Mouse (Mus musculus) heart, postnatal 10 days (tissue): ENCODE data around the gene Hoxb9. TPM values are rescaled to one million over a fixed set of nuclear protein-coding genes. Genes with fewer than 3 reads are reported as not detected.

Experiments
- DNase-seq, 2 experiments: peaks; one replicate each; pipeline ENCODE4 v3.0.0; 2021
- intact Hi-C: fragments of 180-260 bp; cut with DNase I; formaldehyde crosslinking; loops from one replicate; pipeline ENCODE4 v1.15.1; 2025
- total RNA-seq, 2 experiments: library from RNA; stranded (reverse); gene quantifications; 2 replicates each; pipeline ENCODE4 v1.2.3; 2021

The Hoxb9 gene
- total RNA-seq, 2 experiments from 2014 or later: not detected

DNA sequence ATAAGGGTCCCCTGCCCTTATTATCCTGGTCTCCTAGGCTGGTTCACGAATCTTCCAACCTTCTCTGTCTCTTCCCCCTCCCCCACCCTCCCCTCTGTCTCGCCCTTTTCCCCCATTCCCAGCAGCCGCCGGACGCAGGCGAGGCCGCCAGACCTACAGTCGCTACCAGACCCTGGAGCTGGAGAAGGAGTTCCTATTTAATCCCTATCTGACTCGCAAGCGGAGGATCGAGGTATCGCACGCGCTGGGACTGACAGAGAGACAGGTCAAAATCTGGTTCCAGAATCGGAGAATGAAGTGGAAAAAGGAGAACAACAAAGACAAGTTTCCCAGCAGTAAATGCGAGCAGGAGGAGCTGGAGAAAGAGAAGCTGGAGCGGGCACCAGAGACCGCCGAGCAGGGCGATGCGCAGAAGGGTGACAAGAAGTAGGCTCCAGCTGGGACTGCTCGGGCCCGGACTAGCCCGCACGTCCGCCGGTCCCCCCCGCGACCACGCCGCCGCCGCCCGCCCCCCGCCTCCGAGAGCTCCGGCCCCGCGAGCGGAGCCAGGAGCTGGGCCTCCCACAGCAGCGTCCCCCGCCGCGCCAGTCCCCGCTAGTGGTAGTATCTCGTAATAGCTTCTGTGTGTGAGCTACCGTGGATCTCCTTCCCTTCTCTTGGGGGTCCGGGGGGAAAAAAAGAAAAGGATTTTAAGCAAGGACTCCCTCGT lies 12.9 kb downstream of the Hoxb9 start:
- intact Hi-C loops: no loop called here
- peak in 1 of 2 experiments; percentile 43 for DNase-seq

DNA sequence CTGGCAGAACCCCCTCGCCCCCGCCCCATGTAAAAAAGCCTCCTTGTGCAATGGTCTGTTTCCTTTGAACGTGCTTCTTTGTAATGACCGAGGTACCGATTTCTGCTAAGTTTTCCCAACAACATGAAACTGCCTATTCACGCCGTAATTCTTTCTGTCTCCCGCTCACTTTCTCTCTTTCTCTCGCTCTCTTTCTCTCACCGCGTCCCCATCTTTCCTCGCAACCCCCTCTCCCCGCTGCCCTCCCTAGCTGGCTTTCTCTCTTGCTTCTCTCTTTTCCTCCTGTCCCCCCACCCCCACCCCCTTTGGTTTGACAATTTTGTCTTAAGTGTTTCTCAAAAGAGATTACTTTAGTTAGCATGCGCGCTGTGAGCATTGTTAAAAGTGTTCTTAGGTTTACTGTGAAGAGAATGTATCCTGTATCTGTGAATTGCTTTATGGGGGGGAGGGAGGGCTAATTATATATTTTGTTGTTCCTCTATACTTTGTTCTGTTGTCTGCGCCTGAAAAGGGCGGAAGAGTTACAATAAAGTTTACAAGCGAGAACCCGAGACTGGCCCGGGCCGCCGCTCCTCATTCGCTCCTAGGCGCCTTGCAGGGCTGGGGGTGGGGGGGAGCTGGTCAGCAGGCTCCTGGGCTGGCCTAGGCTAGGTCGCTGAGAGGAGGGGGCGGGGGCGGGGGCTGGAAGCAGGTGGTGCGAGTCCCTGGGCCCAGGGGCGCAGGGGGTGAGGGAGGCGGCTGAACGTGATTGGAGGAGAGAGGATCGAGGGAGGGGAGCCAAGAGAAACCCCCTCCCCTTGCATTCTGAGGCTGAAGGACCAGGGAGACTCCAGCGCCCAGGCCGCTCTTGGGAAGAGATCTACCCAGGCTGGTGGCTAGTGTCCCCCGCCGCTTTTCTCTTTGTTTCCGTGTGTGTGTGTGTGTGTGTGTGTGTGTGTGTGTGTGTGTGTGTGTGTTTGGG lies 13.8 kb downstream of the Hoxb9 start:
- intact Hi-C loops: no loop called here
- no peak for DNase-seq

DNA sequence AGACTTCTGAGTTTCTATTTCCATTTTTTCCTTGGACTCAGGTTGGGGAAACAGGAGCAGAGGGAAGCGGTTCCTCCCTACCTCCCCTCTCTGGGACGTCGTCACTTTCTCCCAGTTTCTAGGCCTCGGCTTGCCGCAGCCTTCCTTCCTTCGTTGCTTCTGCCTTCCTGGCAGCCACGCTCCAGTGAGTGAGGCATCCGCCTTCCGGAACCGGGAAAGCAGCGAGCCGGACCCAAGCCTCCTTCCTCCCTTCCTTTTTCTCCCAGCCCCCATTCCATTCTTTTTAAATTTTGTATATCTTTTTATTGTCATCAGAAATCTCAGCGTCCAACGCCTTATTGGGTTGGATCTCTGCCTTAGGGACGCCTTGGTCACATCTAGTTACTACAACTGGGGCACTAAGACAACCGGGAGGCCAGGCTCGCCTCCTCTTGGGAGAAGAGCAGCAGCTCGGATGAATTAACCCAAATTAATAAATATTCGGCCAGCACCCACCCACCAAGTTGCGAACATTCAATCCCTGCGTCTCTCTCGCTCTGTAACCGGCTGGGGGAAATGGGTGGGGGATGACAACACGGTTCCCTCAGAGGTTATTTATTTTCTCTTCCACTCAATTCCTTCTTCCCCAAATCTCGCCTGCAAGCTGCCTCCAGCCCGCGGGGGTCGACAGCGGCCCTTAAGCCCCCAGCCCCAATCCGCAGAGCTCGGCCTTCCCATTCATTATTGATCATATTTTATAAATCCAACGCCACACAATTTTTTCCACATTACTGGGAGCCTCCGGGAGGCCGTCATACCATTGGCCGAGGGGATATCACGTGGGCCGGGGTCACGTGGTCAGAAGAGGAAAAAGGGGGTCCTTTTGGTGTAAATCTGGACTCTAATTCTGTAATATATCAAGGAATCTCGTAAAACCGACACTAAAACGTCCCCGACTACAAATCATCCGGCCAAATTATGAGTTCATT lies 14.8 kb downstream of the Hoxb9 start, which contains the start of gene Hoxb7:
Gene Hoxb7 (plus strand): TSS at position 853 of the 968 bp plus-strand sequence.
- intact Hi-C loops: no loop called here
- no peak for DNase-seq

DNA sequence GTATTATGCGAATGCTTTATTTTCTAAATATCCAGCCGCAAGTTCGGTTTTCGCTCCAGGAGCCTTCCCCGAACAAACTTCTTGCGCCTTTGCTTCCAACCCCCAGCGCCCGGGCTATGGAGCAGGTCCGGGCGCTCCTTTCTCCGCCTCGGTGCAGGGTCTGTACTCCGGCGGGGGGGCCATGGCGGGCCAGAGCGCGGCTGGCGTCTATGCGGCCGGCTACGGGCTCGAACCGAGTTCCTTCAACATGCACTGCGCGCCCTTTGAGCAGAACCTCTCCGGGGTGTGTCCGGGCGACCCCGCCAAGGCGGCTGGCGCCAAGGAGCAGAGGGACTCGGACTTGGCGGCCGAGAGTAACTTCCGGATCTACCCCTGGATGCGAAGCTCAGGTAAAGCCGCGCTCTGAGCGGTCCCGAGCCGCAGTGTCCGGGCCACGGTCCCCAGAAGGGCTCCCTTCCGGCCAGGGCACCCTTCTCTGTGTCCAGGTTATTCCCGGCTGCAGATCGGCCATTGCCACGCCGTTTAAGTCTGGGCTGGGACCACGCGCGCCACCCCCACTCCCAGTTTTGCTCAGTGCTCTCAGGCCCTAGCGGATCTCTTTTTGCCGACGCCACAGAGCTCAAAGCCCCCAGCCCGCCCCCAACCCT lies 15.6 kb downstream of the Hoxb9 start:
- DNase-seq: no peak
- intact Hi-C loops: no loop called here

DNA sequence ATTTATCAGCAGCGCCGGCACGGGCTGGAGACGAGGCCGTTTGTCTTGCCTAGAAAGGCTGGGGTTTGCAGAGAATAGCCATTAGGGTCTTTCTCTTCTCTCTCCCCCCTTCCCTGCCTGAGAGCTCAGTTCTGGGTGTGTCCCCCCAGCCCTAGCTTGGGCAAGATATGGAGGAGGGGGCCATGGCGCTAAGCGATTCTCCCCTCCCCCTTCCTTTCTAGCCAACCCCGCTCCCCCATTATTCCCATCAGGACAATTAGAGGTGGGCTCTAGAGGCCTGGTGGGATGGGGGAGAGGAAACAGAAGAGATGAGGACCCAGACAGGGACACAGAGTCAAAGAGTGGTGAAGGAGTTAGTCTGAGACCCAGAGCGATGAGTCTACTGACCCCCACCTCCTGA lies 16.2 kb downstream of the Hoxb9 start:
- intact Hi-C loops: no loop called here
- no peak for DNase-seq

DNA sequence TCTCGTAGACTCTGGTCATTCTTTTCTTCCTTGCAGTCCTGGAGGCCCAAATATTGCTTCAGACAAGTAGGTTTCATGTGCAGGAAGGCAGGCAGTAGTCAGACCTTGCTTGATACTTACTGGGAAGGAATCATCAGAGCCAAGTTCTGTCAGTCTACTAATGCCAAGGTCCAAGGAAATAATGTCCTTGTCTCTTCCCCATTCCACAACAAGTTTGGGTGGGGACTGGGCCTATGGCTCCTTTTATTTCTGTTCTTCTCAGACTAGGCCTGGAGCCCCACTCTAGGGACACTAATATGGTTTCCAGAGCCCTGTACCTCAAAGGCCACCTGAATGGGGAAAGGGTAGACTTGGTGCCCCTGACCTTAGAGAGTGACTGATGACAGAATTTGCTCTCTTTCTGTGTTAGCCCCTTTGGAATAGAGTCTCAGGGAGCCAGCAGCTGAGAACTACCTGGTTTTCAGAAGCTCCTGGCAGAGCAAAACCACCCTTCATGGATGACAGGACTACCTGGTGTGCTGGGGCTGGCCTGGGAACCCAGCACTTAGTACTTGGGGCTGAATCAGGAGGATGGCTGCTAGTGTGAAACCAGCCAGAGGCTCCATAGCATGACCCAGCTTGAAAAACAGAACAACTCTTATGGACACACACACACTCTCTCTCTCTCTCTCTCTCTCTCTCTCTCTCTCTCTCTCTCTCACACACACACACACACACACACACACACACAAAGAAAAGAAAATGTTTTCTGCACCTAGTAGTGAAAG lies 17.4 kb downstream of the Hoxb9 start:
- intact Hi-C loops: no loop called here
- no peak for DNase-seq

DNA sequence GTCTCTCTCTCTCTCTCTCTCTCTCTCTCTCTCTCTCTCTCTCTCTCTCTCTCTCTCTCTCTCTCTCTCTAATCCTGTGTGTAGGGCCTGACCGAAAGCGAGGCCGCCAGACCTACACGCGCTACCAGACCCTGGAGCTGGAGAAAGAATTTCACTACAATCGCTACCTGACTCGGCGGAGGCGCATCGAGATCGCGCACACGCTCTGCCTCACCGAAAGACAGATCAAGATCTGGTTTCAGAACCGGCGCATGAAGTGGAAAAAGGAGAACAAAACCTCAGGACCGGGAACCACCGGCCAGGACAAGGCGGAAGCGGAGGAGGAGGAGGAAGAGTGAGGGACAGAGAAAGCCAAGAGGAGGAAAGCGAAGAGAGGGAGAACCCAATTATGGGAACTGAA lies 18.0 kb downstream of the Hoxb9 start:
- no peak for DNase-seq
- intact Hi-C loops: no loop called here

DNA sequence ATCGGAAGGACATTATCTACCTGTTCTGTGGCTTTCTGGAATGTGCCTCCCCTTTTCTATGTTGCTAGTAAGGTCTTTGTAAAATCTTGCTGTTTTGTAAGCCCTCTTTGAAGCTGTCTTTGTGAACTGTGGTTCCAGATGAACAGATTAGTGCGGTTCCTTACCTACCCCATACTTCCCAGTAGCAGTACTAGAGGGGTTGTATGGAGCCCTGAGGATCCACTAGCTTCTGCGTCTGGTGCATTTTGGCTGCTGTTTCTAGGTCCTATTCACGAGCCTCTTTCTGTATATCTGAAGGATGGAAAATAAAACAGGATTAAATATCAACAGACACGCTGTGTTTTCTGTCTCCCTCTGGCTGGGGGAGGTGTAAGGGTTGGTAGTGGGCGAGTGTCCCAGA lies 18.6 kb downstream of the Hoxb9 start:
- intact Hi-C loops: no loop called here
- DNase-seq: no peak

DNA sequence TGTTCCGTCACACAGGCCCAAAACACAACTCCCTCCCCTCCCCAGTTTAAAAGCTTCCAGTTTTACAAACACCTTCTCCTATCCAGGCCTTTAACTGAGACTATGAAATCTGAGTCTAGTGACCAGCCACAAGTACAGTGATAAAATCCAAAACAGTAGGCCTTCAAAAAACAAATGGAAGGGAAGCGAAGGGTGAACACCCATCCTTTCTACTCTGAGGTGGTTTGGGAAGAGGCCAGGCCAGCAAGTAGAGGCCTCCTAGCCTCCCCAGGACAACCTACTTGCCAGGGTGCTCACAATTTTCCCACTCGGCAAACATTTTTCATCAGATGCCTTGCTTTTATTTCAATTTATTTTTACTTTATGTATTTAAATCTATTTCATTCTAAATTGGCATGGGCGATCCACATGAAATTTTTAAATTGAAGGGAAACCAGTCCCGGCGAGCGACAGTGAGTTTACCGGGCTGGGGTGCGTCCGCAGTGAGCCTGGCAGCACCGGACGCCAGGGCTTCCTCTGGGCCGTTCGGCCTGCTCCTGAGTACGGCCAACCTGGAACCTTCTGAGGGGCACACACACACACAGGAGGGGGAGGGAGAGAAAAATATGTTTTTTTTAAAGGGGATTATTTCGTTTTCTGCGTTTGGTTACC lies 19.6 kb downstream of the Hoxb9 start:
- DNase-seq: no peak
- intact Hi-C loops: no loop called here

DNA sequence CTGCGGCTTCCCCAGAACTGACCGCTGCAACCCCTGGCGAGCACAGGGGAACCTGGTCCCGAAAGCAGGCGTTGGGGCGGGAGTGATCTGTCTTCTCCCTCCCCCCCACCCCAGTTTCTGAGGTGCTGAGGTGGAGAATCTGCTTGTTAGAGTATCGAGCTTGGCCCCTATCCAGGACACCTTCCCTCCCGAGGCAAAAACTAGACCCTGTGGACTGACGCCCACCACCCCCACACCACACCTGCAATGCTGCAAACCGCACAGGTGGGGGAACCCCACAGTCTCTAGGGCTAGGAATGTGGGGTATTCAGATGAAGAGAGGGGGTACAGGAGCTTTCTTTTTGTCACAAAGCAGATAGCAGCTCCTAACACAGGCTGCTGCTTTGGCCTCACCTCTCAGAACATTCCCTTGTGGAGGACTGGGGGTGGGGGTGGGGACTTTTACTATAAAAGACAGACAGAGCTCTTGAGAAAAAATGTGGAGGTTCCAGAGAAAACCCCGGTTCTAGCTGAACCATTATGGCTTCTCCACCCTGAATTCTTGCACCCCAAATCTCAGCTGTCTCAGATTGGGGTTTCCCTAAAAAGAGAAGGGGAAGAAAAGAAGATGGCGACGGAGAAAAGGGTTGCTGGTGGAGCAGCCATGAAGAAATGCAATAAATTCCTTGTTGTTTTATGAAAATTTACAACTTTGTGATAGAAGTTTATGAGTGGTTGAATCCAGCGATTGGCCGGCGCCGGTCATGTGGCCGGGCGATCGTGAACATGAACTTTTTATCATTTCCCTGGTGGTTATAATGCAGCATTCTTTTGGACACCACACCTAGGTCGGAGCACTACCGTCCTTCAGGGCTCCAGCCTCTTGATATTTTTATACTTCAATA lies 20.7 kb downstream of the Hoxb9 start, which contains the start of gene Hoxb6:
Gene Hoxb6 (plus strand): TSS at position 796 of the 884 bp plus-strand sequence.
- no peak for DNase-seq
- intact Hi-C loops: no loop called here

DNA sequence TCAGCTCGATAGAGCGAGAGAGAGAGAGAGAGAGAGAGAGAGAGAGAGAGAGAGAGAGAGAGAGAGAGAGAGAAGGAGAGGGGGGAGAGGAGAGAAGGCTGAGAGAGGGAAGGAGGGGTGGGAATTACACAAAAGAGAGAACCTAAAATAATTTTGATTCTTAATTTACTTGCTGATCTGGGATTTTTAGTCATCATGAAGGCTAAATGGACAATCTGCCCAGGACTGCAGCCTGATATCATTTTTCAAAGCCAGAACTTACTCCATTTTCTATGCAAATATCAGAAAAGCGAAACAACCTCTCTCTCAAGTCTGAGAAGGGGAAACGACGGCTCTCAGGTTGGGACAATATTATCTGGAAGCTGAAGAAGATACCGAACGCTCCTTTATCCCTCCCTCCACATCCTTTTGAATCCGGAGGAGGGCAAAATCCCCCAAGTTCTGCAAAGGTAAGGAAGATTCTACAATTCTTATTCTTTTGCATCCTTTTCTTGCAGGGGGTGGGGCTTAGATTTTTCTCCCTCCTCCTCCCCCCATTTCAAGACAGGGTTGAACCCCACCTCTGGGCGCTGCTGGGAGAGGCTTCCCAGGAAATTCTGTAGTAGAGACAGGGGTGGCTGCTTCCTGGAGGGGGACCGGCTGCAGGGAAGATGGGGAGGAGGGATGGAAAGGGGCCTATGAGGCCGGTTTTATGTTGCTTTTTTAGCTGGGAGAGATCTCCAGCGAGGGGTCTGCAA lies 21.5 kb downstream of the Hoxb9 start:
- DNase-seq: no peak
- intact Hi-C loops: no loop called here

DNA sequence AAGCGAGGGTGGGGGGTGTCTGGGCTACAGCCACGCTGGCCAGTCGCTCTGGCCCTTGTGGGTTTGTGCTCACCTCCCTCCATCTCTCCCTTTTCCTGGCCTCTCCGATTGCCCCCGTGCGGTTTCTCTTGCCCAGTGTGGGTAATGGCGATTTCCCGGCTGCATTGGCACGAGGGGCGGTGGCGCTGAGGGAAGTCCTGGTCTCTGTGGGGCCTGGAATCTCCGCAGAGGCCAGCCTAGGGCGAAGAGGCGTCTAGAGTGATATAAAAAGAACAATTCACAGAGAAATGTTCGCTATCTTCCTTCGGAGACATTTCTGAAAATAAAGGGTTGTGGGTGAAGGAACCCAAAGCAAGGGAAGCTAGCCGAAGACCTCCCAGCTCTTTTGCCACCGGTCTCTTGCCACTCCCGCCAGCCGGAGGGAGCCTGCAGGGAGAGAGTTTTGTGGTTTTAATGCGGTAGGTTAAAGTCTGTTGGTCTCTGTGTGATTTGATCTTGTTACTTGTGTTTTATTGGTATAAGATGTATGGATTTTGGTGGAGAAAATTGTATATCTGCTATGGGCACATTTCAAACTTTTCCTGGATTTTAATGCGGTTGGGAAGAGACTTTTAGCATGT lies 22.2 kb downstream of the Hoxb9 start:
- intact Hi-C loops: no loop called here
- DNase-seq: no peak

DNA sequence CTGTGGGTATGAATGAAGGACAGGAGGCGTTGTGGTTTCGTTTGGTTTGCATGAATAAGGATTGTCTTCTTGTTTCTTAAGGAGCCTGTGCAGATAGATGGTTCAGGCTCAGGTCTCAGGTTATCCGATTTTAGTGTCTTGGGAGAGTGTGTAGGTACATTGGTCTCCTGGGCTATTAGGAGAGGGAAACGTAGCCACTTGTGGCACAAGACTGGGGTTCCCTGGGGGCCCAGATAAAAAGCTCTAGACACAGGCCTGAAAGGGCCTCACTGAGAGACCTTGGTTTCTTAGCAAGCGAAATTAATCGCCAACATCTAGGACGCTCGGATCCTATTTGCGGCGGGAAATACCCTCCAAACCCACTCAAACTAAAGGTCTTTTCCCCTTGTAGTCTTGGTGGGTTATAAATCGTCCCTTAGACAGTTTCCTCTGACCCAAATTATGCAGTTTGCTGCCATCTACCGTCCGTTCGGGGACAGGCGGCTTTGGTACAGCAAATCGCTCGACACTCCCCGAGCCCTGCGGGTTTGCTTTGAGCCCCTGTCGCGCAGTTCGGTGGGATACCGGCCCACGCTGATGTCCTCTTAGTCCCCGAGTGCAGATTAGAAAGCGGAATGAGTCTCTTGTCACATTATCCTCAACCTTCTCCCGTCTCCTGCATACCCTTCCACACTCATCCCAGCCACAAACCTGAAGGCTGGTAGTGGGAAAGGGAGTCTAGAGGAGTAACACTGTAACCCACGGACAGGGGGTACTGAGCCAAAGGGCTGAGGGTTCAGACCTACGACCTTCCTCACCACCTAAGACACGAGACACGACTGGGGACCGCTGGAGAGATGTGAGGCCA lies 23.2 kb downstream of the Hoxb9 start:
- peak; percentile 73 to 86 for DNase-seq
- intact Hi-C loops: loop anchor here (2.0 kb wide), 1 partner anchor 16 kb away; no protein-coding TSS in a partner anchor

DNA sequence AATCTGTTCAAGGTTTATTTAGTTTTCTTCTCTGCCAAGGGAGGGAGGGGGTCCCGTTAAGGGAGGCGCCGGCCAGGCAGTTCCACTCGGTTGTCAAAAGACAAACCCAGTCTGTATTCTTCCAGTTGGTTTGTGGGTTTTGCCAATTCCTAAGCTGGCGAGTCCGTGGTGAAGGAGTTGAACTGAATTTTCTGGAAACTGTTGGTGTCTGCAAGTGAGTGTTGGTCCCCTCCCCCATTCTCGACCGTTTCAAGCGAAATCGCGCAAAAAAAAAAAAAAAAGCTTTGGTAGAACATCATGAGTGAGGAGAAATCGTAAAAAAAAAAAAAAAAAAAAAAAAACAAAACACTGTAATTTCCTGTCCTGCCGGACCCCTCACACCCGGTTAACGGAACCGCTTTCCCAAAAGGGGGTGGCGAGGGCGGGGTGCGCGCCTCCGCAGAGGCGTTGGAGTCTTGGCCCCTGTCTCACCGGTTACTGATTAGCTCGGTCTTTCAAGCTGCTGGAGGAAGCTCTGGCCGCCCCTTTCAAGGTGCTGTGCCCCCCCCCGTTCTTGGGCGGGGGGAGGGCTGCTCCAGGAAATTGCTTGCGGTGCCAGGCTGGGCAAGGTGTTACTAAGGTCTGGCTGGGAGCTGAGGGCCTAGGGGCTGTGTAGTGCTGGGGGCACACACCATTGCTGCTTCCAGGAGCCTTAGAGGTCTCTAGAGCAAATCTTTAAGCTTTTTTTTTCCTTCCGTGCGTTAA lies 24.0 kb downstream of the Hoxb9 start:
- no peak for DNase-seq
- intact Hi-C loops: loop anchor here (2.0 kb wide), 1 partner anchor 16 kb away; no protein-coding TSS in a partner anchor

DNA sequence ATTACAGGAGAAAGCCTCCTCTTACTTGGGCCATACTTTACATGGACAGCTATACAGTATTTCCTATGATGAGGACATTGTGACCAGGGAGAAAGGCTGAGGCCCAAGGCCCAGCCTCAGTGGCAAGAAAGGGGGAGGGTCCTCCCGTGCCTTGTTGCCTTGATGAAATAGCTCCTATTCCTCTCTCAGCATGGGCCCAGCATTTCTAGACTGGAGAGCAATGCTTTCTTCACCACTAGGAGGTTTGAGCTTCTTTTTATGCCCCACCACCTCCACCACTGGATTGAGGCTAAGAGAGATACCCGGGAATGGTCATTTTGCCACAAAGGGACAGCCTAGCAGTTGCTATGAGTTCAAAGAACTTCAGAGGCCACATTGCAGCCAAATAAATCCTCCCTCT lies 25.7 kb downstream of the Hoxb9 start:
- no peak for DNase-seq
- intact Hi-C loops: no loop called here
